Mouse (Mus musculus) fat pad, adult 2 months (tissue): ENCODE results near the gene Gm5127.

ENCODE experiments used
- DNase-seq: peaks from one replicate; pipeline ENCODE4 v3.0.0-alpha.2; 2011; ENCODE audit warnings: low read depth, low spot score; ENCODE audit errors: extremely low read depth

Gene Gm5127

GRCm38 (mm10) chrX:106582886-106583285, at the start of gene Gm5127:
Gene Gm5127 (plus strand): TSS chrX:106583186.
- no peak for DNase-seq

- no peak for DNase-seq
Measured at GRCm38 (mm10) chrX:106536359-106536758, 46.6 kb upstream of the Gm5127 start.

GRCm38 (mm10) chrX:106555457-106555856, 27.5 kb upstream of the Gm5127 start:
- DNase-seq = no peak

- no peak for DNase-seq
Measured at GRCm38 (mm10) chrX:106578966-106579365, 4.0 kb upstream of the Gm5127 start.

GRCm38 (mm10) chrX:106580410-106580809, 2.6 kb upstream of the Gm5127 start:
- no peak for DNase-seq

GRCm38 (mm10) chrX:106582197-106582596, 789 bp upstream of the Gm5127 start:
- DNase-seq = no peak

- DNase-seq = no peak
Measured at GRCm38 (mm10) chrX:106593914-106594313, 10.9 kb downstream of the Gm5127 start.

- no peak for DNase-seq
Measured at GRCm38 (mm10) chrX:106595904-106596303, 12.9 kb downstream of the Gm5127 start.

GRCm38 (mm10) chrX:106602574-106603258, 19.7 kb downstream of the Gm5127 start:
- DNase-seq = no peak

GRCm38 (mm10) chrX:106603386-106603785, 20.4 kb downstream of the Gm5127 start, which contains the start of gene Cysltr1:
Gene Cysltr1 (minus strand): TSS chrX:106603679.
- no peak for DNase-seq

GRCm38 (mm10) chrX:106622512-106622911, 39.5 kb downstream of the Gm5127 start:
- DNase-seq = no peak

GRCm38 (mm10) chrX:106623667-106624066, 40.7 kb downstream of the Gm5127 start:
- no peak for DNase-seq

- no peak for DNase-seq
Measured at GRCm38 (mm10) chrX:106628514-106628913, 45.5 kb downstream of the Gm5127 start.

GRCm38 (mm10) chrX:106633543-106633942, 50.6 kb downstream of the Gm5127 start:
- no peak for DNase-seq

GRCm38 (mm10) chrX:106634799-106635541, 52.0 kb downstream of the Gm5127 start:
- DNase-seq = no peak

- DNase-seq = no peak
Measured at GRCm38 (mm10) chrX:106662101-106662500, 79.1 kb downstream of the Gm5127 start.

GRCm38 (mm10) chrX:106704590-106704989, 121.6 kb downstream of the Gm5127 start:
- no peak for DNase-seq

- DNase-seq = no peak
Measured at GRCm38 (mm10) chrX:106717160-106717559, 134.2 kb downstream of the Gm5127 start.

- DNase-seq = no peak
Measured at GRCm38 (mm10) chrX:106742241-106742640, 159.3 kb downstream of the Gm5127 start.

GRCm38 (mm10) chrX:106755272-106755671, 172.3 kb downstream of the Gm5127 start:
- DNase-seq = no peak
